Mouse (Mus musculus) limb, embryonic 12.5 days (tissue): ENCODE results near the gene Ssh2. TPM values are rescaled to one million over a fixed set of nuclear protein-coding genes. Genes with fewer than 3 reads are reported as not detected.

Source experiments
- ATAC-seq: fragments of 200-750 bp; cut with Nextera tagmentation; 2 replicates; pipeline ENCODE4 v1.8.0; 2017; ENCODE audit warnings: low read depth, moderate TSS enrichment; ENCODE audit not compliant: insufficient number of reproducible peaks, insufficient read depth, low FRiP score, low TSS enrichment
- H3K27ac ChIP-seq: fragments of 300-500 bp; sonication (generic); 2 replicates; pipeline ENCODE4 v1.5.1; 2016; ENCODE audit warnings: mild to moderate bottlenecking, moderate library complexity
- H3K27me3 ChIP-seq: fragments of 300-500 bp; sonication (generic); 2 replicates; pipeline ENCODE4 v1.6.1; 2016; ENCODE audit warnings: mild to moderate bottlenecking, moderate library complexity
- H3K36me3 ChIP-seq: fragments of 300-500 bp; sonication (generic); 2 replicates; pipeline ENCODE4 v1.6.1; 2016; ENCODE audit warnings: mild to moderate bottlenecking, moderate library complexity
- H3K4me1 ChIP-seq: fragments of 300-500 bp; sonication (generic); replicated peaks from 2 replicates; pipeline ENCODE4 v1.6.1; 2016
- H3K4me2 ChIP-seq: fragments of 300-500 bp; sonication (generic); 2 replicates; pipeline ENCODE4 v1.6.1; 2016; ENCODE audit warnings: mild to moderate bottlenecking, moderate library complexity
- H3K4me3 ChIP-seq: fragments of 300-500 bp; sonication (generic); replicated peaks from 2 replicates; pipeline ENCODE4 v1.5.1; 2016; ENCODE audit warnings: mild to moderate bottlenecking
- H3K9ac ChIP-seq: fragments of 300-500 bp; sonication (generic); replicated peaks from 2 replicates; pipeline ENCODE4 v1.6.1; 2016; ENCODE audit warnings: mild to moderate bottlenecking, moderate library complexity
- H3K9me3 ChIP-seq: fragments of 300-500 bp; sonication (generic); 2 replicates; pipeline ENCODE4 v1.6.1; 2016; ENCODE audit warnings: mild to moderate bottlenecking, moderate library complexity
- WGBS: fragments of 180-500 bp; shearing (Covaris S2); methylation state at CpG from one replicate; pipeline ENCODE4 v1.1.7; 2016; 5-methylcytosine and 5-hydroxymethylcytosine counted together
- polyA plus RNA-seq: library from polyadenylated mRNA; unstranded; fragments of >200 nt; fragmentation: Nextera tagmentation; extraction: Ambion mirVana; gene quantifications from 2 replicates; pipeline ENCODE4 v1.2.1, GENCODE M21; 2016

The Ssh2 gene
- polyA plus RNA-seq, 1 experiment from 2014 or later: 9.2 TPM

DNA sequence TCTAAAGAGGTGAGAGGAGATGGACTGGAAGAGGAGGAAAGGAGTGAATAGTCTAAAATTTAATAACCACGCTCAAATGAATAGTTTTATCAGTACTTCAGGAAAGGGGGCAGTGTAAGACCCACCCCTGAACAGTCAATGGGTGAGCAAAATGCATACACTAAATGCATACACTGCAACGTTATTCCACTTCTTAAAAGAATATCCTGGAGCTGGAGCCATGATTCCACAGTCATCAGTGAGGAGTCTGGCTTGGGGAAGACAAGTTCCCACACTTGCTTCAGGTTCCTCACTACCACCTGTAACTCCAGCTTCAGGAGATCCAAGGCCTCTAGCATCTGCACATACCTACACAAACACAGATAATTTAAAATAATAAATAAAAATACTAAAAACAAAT lies 133.6 kb downstream of the Ssh2 start:
- Histone ChIP-seq H3K27me3 (no peaks in the 10 kb centered on the region), H3K36me3 (no peaks in the 10 kb centered on the region), H3K4me1 (peaks cover 9% of the 10 kb centered on the region; the same call in 1 of the 2 replicates), H3K9ac (no peak overlapping the region), H3K9me3 (no peaks in the 10 kb centered on the region), H3K4me2 (peak overlapping the region; percentile 81; the same call in 1 of the 2 replicates), H3K4me3 (no peak overlapping the region), H3K27ac (no peak overlapping the region)
- ATAC-seq: no peak
- WGBS: 84% methylated on average over 2 of the region's 2 CpGs

DNA sequence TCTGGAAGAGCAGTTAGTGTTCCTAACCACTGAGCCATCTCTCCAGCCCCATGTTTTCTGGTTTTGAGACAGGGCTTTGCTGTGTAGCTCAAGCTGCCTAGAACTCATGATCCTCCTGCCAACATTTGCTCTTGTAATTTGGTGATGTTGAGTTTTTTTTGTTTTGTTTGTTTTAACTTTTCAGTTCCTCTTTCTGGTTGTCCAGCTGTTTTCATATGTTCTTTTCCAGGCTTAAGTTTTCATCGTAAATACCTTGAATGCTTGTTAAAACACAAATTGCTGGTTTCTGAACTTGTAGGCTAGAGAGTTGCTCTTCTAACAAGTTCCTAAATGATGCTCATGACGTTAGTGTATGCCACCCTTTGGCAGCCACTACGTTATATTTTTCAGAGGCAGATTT lies 139.0 kb downstream of the Ssh2 start:
- WGBS: 53% methylated on average over 3 of the region's 3 CpGs
- Histone ChIP-seq H3K36me3 (no peaks in the 10 kb centered on the region), H3K4me3 (no peak overlapping the region), H3K9ac (no peak overlapping the region), H3K4me2 (no peak overlapping the region), H3K27me3 (no peaks in the 10 kb centered on the region), H3K9me3 (no peaks in the 10 kb centered on the region), H3K4me1 (no peaks in the 10 kb centered on the region), H3K27ac (no peak overlapping the region)
- ATAC-seq: no peak

DNA sequence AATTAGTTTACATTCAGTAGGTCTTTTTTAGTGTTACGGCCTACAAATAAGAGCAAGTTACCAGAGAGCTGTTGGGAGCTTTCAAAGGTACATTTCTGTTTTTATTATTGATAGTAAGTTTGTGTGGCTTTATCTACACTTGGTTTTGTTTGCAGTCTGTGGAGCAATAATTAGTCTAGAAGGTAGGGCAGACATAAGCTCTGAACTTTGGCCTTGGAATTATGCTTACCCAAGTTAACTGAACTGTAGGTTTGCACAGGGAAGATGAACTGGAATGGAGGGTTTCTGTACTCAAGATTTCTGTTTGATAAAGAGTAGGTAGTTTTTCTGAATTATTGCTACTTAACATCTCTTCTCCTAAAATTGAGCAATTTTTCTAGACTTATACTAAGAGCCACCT lies 141.8 kb downstream of the Ssh2 start:
- Histone ChIP-seq H3K9me3 (no peaks in the 10 kb centered on the region), H3K27me3 (no peaks in the 10 kb centered on the region), H3K36me3 (no peaks in the 10 kb centered on the region), H3K9ac (no peak overlapping the region), H3K4me3 (no peak overlapping the region), H3K27ac (no peak overlapping the region), H3K4me2 (no peak overlapping the region), H3K4me1 (no peaks in the 10 kb centered on the region)
- no peak for ATAC-seq
- 93% methylated on average over 1 of the region's 1 CpGs for WGBS

DNA sequence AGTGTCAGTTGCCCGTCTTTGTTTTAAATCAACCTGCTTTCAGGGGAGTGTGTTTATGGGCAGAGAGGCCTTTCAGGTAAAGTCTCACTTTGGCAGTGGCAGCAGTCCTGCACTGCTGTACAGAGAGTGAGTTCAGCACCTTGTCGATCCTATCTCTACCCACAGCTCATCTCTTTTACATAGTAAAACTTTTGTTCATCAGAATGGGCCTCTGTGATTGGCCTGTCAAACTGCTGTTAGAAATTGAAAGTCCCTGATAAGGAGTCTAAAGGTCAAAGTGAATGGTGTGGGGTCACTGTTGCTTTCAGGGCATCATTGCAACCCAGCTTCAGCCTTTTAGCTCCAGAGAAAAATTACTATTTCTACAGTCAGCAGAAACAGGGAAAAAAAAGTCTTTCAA lies 147.4 kb downstream of the Ssh2 start:
- WGBS: 68% methylated on average over 2 of the region's 2 CpGs
- Histone ChIP-seq H3K27me3 (no peaks in the 10 kb centered on the region), H3K4me2 (no peak overlapping the region), H3K36me3 (no peaks in the 10 kb centered on the region), H3K9ac (no peak overlapping the region), H3K4me1 (no peaks in the 10 kb centered on the region; the same call in 1 of the 2 replicates), H3K9me3 (no peaks in the 10 kb centered on the region), H3K4me3 (no peak overlapping the region), H3K27ac (no peak overlapping the region)
- no peak for ATAC-seq

DNA sequence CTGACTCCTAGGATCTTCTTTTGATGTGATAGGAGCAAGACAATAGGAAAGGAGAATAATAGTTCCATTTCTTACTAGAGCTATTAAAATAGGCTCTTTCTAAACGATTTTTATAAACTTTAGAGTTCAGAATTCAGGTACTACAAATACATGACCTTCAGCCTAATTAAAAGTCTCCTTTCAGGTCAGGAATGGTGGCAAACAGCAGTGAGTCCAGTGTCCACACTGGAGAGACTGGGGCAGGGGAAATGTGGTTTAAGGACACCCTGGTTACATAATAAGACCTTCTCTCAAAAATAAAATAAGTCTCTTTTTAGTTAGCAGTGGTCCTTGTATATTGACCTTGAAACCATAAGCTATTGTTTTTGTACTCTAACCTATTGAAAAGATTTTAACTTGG lies 148.3 kb downstream of the Ssh2 start:
- no peaks in the 10 kb centered on the region for H3K27me3 ChIP-seq
- no peak overlapping the region for H3K4me2 ChIP-seq
- H3K9me3 ChIP-seq: no peaks in the 10 kb centered on the region
- no peak overlapping the region for H3K4me3 ChIP-seq
- 58% methylated on average over 1 of the region's 1 CpGs for WGBS
- ATAC-seq: no peak
- no peak overlapping the region for H3K9ac ChIP-seq
- H3K4me1 ChIP-seq: no peaks in the 10 kb centered on the region; the same call in 1 of the 2 replicates
- H3K36me3 ChIP-seq: no peaks in the 10 kb centered on the region
- no peak overlapping the region for H3K27ac ChIP-seq

DNA sequence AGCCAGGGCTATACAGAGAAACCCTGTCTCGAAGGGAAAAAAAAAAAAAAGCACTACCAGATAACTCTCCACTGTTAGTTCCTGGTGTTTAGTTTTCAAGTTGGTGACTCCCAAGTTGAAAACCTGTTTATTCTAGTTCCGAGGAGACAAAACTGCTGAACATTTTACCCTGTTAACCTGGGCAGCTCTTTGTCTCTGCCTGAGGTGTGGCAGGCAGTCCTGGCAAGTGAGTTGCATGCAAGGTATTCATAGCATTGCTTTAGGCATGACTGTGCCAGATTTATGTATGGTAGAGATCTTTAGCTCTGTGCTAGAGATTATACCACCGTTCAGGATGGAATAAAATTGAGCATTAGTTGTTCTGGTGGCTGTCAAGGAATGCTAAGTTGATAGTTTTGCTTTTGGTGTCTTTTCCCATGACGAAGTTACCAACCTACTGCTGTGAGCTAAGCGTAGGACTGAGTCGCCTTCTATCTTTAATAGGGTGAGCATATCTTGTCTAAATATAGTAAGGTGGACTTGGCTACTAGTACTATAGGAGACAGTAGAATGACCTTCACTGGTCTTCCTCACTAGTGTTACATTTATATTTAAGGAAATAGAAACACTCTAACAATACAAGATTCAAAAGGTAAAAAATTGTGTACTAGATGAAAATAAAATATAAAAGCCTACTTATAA lies 149.8 kb downstream of the Ssh2 start:
- H3K9ac ChIP-seq: no peak overlapping the region
- H3K27me3 ChIP-seq: no peaks in the 10 kb centered on the region
- no peaks in the 10 kb centered on the region; the same call in 1 of the 2 replicates for H3K4me1 ChIP-seq
- H3K4me3 ChIP-seq: no peak overlapping the region
- no peaks in the 10 kb centered on the region for H3K36me3 ChIP-seq
- H3K9me3 ChIP-seq: no peaks in the 10 kb centered on the region
- no peak overlapping the region for H3K4me2 ChIP-seq
- ATAC-seq: no peak
- WGBS: 90% methylated on average over 6 of the region's 6 CpGs
- no peak overlapping the region for H3K27ac ChIP-seq

DNA sequence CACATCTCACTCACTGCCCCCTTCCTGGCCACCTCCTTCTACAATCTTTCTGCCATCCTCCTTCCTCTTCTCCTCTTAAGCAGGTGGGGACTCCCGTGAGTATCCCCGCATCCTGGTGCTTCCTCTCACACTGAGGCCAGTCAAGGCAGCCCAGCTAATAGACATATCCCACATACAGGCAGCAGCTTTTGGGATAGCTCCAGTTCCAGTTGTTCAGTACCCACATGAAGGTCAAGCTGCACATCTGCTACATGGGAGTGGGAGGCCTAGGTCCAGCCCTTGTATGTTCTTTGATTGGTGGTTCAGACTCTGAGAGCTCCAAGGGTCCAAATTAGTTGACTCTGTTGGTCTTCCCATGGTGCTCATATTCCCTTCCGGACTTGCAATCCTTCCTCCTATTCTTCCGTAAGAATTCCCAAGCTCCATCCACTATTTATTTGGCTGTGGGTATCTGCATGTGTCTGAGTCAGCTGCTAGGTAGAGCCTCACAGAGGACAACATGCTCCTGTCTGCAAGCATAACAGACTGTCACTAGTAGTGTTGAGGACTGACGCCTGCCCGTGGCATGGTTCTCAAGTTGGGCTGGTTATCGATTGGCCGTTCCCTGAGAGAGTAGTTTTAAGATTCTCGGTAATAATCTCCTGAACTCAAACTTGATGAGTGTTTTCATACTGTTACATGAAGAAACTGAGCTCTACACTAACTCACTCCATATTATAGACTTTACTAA lies 151.6 kb downstream of the Ssh2 start:
- ATAC-seq: no peak
- no peak overlapping the region for H3K9ac ChIP-seq
- H3K9me3 ChIP-seq: no peaks in the 10 kb centered on the region
- H3K27ac ChIP-seq: no peak overlapping the region
- no peak overlapping the region for H3K4me3 ChIP-seq
- H3K36me3 ChIP-seq: no peaks in the 10 kb centered on the region
- peaks cover 9% of the 10 kb centered on the region for H3K4me1 ChIP-seq
- no peaks in the 10 kb centered on the region for H3K27me3 ChIP-seq
- no peak overlapping the region for H3K4me2 ChIP-seq
- 94% methylated on average over 9 of the region's 9 CpGs for WGBS

DNA sequence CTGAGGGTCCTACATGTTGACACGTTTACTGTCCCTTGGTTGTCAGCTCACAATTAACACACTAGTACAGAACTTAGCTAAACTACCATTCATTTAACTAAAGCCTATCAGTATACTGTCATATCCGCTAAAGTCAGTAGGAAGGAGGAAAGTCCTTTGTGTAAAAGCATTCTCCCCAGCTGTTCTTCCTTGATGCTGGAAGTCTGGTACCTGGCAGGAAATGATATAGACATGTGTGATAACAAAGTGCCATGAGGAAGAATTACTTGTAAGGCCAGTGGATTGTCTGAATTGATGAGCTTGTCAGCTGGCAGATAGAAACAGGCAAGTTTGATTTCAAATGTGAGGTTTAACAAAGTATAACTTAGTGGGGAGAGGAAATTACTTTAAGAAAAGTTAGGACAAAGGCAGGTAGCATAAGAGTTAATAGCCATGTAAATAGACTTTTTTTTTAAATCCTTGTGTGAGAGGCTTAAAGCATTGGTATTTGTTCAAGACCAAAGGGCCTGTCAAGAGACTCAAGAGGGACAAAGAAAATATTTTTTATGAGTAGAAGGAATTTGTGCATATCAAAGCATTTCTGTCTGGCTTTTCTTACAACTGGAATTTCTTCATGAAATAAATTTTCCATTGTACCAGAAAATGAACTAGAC lies 153.2 kb downstream of the Ssh2 start:
- H3K27ac ChIP-seq: no peak overlapping the region
- no peaks in the 10 kb centered on the region for H3K36me3 ChIP-seq
- H3K4me1 ChIP-seq: peaks cover 11% of the 10 kb centered on the region
- H3K9ac ChIP-seq: no peak overlapping the region
- no peaks in the 10 kb centered on the region for H3K27me3 ChIP-seq
- ATAC-seq: no peak
- 78% methylated on average over 2 of the region's 2 CpGs for WGBS
- H3K9me3 ChIP-seq: no peaks in the 10 kb centered on the region
- H3K4me3 ChIP-seq: no peak overlapping the region
- no peak overlapping the region for H3K4me2 ChIP-seq

DNA sequence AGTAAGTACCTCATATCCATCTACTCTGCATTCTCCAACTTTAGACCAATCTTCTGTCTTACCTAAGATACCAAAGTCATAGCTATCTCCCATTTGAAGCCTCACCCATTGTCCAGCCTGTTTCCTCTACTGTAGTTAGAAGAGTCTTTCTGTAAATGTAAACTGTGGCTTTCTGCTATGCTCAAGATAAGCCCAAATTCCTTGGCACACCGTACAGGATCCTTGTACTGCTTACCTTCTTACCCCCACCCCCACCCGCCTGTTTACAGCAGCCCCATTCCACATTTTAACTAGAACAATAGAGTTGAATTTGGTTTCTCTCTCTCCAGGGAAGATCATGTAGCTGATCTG lies 153.7 kb downstream of the Ssh2 start:
- no peak overlapping the region for H3K4me3 ChIP-seq
- H3K9me3 ChIP-seq: no peaks in the 10 kb centered on the region
- H3K4me1 ChIP-seq: peaks cover 11% of the 10 kb centered on the region
- H3K9ac ChIP-seq: no peak overlapping the region
- no peaks in the 10 kb centered on the region for H3K27me3 ChIP-seq
- H3K4me2 ChIP-seq: no peak overlapping the region
- no peak overlapping the region for H3K27ac ChIP-seq
- whole genome bisulfite sequencing: 66% methylated on average over 2 of the region's 2 CpGs
- no peaks in the 10 kb centered on the region for H3K36me3 ChIP-seq
- no peak for ATAC-seq

DNA sequence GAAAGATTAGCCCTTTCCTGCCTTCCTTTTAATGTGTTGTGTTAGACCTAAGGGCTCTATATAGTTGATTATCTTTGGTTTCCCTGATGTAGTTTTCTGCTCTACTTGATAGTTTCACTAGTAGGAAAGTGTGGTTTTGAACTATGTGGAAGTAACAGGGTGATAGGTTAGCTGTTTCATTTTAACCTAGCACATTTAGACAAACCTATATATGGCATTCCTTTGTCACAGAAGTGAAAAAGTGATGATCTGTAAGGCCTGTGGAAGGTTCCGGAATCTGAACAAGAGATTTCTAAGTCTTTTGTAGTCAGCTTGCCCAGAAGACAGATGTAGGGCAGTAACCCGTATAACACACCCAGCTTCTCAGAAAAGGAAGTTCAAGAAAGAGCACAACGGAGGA lies 155.0 kb downstream of the Ssh2 start:
- Histone ChIP-seq H3K36me3 (no peaks in the 10 kb centered on the region), H3K4me1 (peaks cover 11% of the 10 kb centered on the region), H3K4me3 (no peak overlapping the region), H3K4me2 (no peak overlapping the region), H3K27ac (no peak overlapping the region), H3K9ac (no peak overlapping the region), H3K27me3 (no peaks in the 10 kb centered on the region), H3K9me3 (no peaks in the 10 kb centered on the region)
- 91% methylated on average over 3 of the region's 3 CpGs for WGBS
- ATAC-seq: no peak

DNA sequence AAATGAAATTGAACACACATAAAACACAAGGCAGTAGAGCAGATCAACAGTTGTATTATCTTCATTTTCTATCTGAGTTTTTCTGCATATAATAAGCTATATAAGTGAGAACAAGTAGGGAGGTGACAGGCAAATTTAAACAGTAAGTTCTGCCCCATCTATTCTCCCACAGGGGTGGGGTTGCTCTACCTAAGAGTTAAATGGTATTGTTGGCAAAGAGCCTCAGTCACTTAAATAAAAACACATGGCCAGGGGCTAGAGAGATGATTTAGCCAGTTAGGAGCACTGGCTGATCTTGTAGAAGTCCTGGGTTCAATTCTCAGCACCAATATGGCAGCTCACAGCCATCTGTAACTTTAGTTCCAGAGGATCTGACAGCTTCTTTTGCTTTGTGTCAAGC lies 155.6 kb downstream of the Ssh2 start:
- ATAC-seq: no peak
- no peak overlapping the region for H3K9ac ChIP-seq
- H3K4me1 ChIP-seq: peaks cover 11% of the 10 kb centered on the region
- no peak overlapping the region for H3K4me3 ChIP-seq
- H3K27ac ChIP-seq: no peak overlapping the region
- H3K36me3 ChIP-seq: no peaks in the 10 kb centered on the region
- H3K9me3 ChIP-seq: no peaks in the 10 kb centered on the region
- no peaks in the 10 kb centered on the region for H3K27me3 ChIP-seq
- no peak overlapping the region for H3K4me2 ChIP-seq
